Mouse (Mus musculus) bone marrow, adult 2 months (tissue): Measurements from ENCODE around the gene Ppef2.

Experiments used
- CTCF ChIP-seq: fragments of 200-500 bp; IDR thresholded peaks from 2 replicates; pipeline ENCODE4 v1.5.1; 2011; ENCODE audit warnings: low read length, control low read depth; ENCODE audit not compliant: control insufficient read depth, insufficient read depth
- POLR2A ChIP-seq: fragments of 200-500 bp; IDR thresholded peaks from 2 replicates; pipeline ENCODE4 v1.6.1; 2011; ENCODE audit warnings: low read depth, mild to moderate bottlenecking, control low read depth, low read length, borderline replicate concordance; ENCODE audit not compliant: control insufficient read depth

- TF ChIP-seq CTCF (no peak), POLR2A (no peak)
Measured at GRCm38 (mm10) chr5:92220287-92220902, 35.7 kb downstream of the Ppef2 start.
